Mouse (Mus musculus) layer of hippocampus, adult 11-12 months (tissue): ENCODE results near the gene Tmprss2.
"Not testable (repeated sequence)": the region's sequence is repeated elsewhere in the genome, so short reads cannot be mapped to it uniquely, and the experiment has no call there.

Experiments used
- DNase-seq: peaks from one replicate; pipeline ENCODE4 v3.0.0; 2022; ENCODE audit warnings: low spot score

Gene Tmprss2

DNA sequence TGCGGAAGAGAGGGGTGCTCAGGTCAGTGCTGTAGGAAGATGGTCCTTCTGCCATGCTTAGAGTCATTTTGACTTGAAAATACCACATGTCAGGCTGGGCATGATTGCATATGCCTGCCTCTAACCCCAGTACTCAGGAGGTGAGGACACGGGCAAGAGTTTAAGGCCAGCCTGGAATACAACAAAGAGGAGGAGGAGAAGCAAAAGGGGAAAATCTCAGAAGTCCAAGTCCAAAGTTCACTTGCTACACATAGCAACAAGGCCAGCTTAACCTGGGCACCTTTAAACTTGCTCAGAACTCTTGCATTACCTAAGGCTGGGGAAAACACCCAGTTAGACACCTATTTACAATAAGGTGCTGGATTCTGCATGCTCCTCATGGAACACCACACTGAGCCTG is 19.5 kb downstream of the Tmprss2 start:
- DNase-seq, result no peak

DNA sequence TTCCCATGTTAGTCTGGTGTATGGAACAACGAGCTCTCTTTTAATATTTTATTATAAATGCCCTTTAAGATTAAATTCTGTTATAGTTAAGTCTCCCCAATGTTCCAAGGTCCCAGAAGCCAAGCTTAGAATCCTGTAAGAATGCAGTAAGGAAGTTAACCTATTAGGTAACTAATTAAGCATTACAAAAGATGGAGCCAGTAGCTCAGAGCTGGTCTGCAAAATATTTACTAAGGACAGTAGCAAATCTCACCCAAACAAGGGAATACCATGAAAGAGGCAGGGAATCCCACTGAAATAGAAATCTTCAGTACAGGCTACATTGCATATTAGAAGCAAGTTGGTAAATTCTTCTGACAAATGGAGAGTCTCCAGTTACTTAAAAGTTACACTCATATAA is 28.1 kb downstream of the Tmprss2 start:
- not testable (repeated sequence) for DNase-seq

DNA sequence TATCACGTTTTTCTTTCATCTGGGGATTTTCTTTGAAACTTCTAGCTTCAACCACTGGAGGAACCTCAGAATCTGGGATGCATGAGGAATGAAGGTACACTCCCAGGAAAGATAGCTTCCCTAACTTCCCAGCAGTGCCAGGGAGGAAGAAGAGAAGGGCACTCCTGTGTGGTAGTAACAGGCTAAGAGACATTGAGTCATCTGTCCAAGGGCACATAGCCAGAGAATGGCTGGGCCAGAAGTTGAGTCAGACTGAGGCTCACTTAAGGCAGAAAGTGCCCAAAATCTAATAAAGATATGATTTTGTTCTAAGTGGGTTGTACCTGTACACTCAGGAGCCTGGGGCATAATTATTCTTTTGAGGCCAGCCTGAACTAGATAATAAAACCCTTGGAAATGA is 41.6 kb downstream of the Tmprss2 start:
- no peak for DNase-seq

DNA sequence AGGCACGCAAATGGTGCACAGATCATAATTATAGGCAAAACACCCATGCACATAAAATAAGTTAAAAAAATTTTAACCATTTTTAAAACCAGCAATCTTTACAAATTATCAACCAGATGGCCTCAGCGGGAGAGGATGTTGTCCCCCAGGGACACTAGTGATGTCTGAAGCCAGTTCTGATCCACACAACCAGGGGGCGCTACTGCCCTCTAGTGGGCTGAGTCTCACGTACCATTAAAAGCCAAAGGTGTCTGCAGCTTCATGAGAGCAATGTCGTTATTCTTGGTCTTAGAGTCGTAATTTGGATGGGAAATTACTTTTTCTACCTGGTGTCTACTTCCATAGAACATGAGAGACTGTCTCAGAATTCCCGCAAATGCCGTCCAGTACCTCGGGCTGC is 42.3 kb downstream of the Tmprss2 start:
- DNase-seq, result peak; percentile 73

DNA sequence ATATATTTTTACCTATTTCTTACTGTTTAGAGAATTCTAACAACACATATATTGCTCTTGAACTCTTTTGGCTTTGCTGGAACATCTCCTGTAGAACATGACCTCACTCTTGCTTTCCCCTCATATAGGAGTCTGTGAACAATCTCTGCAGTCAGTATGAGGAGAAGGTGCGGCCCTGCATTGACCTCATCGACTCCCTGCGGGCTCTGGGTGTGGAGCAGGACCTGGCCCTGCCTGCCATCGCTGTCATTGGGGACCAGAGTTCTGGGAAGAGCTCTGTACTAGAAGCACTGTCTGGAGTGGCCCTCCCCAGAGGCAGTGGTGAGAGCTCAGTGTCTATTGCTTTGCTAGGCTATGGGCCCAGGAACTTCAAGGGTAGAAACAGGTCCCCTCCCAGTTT is 66.7 kb downstream of the Tmprss2 start:
- no peak for DNase-seq

DNA sequence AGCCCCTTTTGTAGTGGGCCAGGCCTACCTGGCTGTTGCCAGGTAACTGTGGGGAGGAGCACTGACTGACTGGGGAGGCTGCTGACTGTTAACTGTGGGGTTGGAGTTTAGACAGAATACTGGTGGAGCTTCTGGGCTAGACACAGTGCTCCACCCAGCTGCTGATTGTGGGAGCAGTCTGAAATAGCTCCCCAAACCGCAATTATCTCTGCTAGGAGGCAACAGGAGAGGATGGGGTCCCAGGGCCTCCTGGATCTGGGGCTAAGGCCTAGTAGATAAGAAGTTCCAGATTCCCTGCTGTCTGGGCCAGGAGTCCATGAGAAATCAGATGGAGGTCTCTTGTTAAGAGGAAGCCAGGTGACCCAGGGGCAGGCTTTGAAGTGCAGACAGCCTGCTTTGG is 74.1 kb downstream of the Tmprss2 start:
- DNase-seq, result no peak

DNA sequence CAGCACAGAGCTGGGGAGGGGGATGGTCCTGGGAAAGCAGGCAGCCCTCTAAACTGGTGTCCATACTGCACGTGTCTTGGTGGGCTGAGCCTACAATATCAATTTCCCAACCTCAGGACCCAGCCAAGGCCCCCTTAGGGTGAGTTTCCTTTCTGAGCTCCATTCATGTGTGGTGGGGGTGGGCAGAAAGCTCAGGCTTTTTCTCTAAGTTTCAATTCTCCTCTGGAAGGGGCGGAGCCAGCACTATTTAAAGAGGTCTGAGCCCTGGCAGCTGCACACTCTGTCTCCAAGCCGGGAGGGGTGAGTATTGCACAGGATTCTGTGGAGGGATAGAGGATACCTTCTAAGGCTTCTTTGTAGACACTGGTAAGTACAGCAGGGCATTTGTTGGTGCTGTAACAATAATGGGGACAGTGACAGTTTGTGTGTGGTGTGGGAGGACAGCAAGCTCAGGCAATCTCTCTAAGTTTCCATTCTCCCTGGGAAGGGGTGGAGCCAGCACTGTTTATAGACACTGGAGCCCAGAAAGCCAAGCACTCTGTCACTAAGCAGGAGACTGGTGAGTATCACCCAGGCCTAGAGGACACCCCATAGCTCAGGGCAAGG is 75.1 kb downstream of the Tmprss2 start:
- peak; percentile 68 for DNase-seq

DNA sequence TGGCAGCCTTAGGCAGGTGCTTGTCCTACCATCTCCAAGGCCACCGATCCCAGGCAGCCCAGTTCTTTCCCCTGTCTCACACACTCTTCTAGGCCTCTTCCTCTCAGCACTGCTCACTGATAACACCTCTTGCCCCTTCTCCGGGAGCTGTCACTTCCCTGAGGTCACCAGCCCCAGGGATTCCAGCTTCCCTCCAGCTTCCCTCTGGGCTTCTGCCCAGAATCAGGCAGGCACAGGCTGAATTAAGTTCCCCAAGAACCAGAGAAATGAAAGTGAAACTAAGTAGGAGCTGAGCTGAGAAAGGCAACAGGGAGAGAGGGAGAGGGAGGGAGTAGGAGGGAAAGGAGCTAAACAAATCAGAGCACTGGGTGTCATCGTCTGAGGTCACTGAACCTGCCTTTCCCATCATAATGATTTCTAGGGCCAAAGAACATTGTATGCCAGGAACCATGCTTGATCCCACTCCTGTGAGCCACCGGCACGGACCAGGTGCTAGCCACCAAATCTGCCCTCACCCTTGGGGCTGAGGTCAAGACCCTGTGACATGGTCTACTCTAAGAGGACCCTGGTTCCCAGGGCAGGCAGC is 76.0 kb downstream of the Tmprss2 start:
- DNase-seq, result peak; percentile 47

GRCm38 (mm10) chr16:97534448-97534847 is 76.5 kb downstream of the Tmprss2 start:
- DNase-seq, result peak; percentile 13

- DNase-seq, result no peak
Measured at GRCm38 (mm10) chr16:97533751-97534150, 77.2 kb downstream of the Tmprss2 start.

DNA sequence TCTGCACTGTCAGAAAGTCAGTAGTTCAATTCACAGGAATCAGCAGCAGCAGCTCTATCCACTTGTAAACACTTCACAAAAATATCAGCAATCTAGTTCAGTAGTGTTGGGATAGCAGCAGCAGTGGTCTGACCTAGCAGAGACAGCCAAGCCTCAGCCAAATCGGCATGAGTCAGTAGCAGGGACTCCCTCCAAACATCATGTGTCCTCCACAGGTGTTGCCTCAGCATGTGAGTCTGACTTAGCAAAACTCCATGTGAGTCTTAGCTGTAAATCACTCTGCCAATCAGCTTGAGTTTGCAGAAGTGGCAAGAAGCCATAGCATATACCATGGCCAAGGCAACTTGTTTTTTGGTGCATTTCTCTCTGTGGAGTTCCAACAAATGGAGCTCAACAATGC is 77.9 kb downstream of the Tmprss2 start:
- DNase-seq, result no peak

DNA sequence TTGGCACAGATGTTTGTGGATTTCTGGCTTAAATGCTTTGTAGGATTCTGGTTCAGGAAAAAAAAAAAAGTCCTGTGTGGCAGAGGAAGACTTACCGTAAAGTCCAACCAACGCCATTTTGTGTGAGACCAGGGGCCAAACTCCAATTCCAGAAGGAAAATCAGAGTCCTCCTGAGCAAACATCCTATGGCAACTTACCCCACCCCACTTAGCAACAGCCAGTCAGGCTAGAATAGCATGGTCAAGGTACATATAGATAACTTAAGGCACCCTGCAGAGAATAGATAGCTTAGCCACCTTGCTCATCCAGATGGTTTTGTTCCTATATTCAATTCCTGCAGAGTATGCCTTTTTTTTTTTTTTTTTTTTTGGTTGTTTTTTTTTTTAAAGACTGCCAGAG is 81.8 kb downstream of the Tmprss2 start:
- no peak for DNase-seq

- DNase-seq, result peak; percentile 61
Measured at GRCm38 (mm10) chr16:97523024-97523423, 88.0 kb downstream of the Tmprss2 start.

GRCm38 (mm10) chr16:97521983-97522382 is 89.0 kb downstream of the Tmprss2 start:
- DNase-seq, result no peak

DNA sequence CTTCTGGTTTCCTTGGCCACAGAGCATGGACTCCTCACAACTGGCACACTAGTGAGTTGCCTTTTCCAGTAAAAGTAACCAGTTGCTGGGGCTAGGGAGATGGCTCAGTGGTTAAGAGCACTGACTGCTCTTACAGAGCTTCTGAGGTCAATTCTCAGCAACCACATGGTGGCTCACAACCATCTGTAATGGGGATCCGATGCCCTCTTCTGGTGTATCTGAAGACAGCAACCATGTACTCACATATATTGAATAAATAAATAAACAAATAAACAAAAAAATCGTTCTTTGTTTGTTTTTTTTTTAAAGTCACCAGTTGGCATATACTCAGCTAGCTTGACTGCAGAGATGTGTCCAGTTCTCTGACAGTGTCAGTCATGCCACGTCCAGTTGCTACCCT is 94.7 kb downstream of the Tmprss2 start:
- no peak for DNase-seq
